Mouse (Mus musculus) liver (tissue): Measurements from ENCODE around the gene Pitpnm3.
"Not testable (repeated sequence)": the region's sequence is repeated elsewhere in the genome, so short reads cannot be mapped to it uniquely, and the experiment has no call there.

Experiments
- DNase-seq: peaks from one replicate; pipeline ENCODE4 v3.0.0-alpha.2; 2020; ENCODE audit warnings: mixed read lengths

Pitpnm3 gene

DNA sequence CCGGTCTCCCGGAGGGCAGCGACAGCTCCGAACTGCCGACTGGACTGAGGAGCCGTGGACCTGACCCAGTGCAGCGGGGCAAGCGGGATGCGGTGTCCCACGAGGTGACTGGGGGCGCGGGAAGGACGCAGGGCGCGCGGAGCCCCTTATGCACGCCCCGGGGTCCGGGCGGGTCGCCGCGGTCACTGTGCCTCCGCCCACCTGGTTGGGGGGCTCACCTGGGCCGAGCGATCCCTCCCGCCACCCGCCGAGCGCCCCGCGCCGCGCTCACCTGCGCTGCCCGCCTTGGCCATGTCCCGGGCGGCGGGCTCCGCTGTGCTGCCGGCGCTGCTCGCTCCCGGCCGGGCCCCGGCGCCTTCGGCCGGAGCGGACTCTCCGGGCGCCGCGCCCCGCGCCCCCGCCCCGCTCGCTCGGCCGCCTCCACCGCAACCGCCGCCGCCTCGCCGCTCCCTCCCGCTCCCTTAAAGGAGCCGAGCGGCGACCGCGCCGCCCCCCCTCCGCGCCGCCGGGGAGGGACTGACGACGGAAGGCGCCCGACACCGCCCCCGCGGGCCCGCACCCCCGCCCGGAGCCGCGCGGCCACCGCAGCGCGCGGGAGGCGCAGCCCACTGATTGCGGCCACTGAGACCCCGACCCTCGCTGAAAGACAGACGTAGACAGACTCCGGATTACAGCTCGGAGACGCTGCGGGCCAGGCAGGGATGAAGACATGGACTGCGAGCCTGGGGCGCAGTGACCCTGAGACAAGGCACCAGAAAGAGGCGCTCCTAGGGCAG, at the start of gene Pitpnm3:
TSS of gene Pitpnm3 (minus strand) at position 396 of the 776 bp plus-strand sequence.
- DNase-seq: no peak

GRCm38 (mm10) chr11:72184252-72184651, 48.7 kb upstream of the Pitpnm3 start:
- DNase-seq: no peak

DNA sequence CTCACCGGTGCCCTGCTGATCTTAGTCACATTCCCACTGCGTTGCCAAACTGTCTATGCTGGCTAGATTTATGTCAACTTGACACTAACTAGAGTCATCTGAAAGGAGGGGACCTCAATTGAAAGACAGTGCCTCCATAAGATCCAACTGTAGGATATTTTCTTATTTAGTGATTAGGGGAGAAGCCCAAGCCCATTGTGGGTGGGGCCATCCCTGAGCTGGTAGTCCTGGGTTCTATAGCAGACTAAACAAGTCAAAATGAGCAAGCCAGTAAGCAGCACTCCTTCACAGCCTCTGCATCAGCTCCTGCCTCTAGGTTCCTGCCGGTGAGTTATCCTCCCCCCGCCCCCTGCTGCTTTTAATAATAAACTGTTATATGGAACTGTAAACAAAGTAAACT, 45.6 kb upstream of the Pitpnm3 start:
- DNase-seq: no peak

DNA sequence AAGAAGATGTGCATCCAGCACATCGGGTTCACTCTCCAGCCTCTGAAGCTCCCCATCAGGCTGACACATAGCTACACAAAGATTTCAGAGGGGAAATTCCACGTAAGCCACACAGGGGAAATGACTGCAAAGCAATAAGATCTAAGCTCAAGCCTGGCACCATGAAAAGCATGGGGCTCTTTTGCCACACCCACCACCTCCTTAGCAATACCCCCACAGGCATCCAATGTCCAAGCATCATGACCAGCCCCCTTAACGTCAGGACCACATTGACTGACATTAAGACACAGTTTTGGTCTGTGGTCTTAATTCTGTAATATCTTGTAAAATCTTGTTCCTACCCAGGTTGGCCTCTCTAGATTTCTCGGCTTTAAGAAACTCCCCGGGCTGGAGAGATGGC, 45.0 kb upstream of the Pitpnm3 start:
- no peak for DNase-seq

- DNase-seq: no peak
Measured at GRCm38 (mm10) chr11:72176553-72176952, 41.0 kb upstream of the Pitpnm3 start.

DNA sequence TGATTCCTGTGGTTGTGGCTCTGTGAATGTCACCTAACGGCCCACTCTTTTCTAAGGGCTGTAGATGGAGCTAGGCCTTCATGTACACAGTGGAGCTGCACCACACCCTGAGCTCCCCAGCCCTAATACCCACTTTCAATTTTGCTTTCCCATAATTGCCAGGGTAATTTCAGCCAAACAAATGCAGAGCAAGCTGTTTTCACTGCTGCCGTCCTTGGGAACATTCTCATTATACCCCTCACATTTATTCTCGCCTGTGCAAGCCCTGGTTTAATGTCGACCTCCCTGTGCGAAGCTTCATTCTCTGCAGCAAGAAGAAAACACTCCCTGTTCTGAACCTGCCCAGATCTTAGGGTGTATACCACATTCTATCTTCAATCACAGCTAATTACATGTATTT, 40.4 kb upstream of the Pitpnm3 start:
- DNase-seq: no peak

DNA sequence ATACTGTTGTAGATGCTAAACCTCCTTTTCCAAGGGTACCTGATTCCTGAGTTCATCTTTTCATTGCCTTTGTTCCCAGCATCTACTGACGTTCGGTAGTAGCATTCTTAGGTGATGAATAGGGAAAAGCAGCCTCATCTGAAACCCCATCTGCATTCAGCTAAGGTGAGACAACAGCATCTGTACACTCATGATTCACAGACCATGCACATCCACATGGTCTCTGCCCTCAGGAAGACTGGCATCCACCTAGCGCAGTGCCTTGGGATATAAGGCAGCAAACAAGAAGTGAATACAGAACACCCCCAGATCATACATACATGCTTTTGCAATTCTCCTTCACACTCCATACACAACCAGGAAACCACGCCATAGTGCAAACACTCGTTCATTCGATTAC, 39.1 kb upstream of the Pitpnm3 start:
- DNase-seq: no peak

DNA sequence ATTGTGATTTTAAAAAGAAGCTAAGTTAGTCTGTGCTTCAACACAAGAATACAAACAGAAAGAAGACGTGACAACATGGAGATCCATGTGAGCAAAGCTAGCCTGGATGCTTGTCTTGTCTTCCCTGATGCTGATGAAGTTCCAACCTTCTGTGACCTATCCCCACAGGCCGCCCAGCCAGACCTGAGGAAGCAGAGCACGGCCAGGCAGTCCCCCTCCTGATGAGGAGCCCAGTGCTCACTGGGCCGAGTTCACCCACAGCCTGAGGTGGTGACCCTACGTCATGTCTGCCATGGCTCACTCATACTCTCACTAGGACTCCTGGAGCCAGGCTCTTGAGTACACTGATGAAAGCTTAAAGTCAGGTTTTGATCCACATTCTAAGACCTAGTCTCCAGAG, 37.9 kb upstream of the Pitpnm3 start:
- DNase-seq: no peak

DNA sequence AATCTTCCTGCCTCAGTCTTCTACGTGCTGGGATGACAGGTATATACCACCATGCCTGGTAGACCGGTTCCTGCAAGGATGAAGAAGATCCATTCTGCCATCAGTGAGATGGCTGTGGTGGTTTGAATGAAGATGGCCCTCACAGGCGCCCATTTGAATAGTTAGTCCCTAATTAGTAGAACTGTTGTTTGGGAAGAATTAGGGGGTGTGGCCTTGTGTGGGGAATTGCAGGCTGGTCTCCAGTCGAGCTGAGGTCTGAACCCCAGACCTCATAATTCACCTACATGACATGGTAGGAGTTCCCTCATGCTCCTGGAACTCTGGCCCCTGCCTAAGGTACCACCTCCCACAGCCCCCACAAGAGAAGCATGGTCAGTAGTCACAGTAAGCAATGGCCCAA, 36.3 kb upstream of the Pitpnm3 start:
- not testable (repeated sequence) for DNase-seq

DNA sequence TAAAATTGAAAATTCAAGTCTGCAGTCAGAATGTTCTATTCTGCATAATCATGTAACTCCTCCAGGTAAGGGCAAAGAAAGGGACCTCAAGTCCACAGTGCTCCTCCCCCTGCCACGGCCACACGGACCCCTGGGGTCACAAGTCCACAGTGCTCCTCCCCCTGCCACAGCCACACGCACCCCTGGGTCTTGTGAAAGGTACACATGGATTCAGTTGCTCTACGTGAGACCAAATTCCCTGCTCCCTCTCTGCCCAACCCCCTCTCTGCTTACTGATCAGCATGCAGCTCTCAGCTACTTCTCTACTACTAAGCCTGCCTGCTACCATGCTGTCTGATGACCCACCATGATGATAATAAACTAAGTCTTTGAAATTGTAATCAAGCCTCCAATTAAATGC, 34.3 kb upstream of the Pitpnm3 start:
- DNase-seq: peak; percentile 36

DNA sequence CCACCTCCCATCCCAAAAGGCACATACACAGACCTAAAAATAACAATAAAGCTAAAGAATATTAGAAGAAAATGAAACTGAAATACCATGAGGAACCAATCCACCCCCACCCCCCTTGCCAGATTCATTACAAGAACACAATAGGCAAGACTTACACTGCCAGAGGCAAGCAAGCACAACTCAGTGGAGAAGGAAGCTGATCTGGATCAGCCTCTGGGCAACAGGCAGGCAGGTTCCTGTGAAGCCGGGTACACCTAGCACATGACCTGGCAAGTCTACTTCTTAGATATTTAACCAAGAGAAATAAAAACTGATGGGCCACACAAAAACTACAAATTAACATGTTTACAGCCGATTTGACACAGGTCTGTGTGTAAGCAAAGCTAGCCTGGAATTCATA, 27.6 kb upstream of the Pitpnm3 start:
- DNase-seq: no peak

- no peak for DNase-seq
Measured at GRCm38 (mm10) chr11:72156624-72157023, 21.0 kb upstream of the Pitpnm3 start.

DNA sequence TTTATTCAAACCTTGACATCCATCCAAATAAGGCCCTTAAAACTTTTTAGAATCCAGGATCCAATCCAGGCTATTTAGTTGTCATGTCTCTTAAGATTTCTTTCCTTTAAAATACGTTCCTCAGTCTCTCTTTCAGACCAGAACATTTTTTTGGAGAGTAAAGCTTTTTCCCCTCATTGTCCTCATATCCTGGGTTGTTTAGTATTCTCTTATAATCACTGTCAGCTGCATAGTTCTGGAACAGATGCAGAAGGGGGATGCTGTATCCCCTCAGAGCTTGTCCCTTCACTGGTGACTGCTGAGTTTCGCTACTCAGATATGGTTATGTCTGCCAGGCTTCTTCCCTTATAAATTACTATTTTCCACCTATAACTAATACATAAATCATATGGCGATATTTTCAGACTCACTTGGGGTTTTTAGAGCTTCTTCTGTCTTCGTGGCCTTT, 20.4 kb upstream of the Pitpnm3 start:
- no peak for DNase-seq

DNA sequence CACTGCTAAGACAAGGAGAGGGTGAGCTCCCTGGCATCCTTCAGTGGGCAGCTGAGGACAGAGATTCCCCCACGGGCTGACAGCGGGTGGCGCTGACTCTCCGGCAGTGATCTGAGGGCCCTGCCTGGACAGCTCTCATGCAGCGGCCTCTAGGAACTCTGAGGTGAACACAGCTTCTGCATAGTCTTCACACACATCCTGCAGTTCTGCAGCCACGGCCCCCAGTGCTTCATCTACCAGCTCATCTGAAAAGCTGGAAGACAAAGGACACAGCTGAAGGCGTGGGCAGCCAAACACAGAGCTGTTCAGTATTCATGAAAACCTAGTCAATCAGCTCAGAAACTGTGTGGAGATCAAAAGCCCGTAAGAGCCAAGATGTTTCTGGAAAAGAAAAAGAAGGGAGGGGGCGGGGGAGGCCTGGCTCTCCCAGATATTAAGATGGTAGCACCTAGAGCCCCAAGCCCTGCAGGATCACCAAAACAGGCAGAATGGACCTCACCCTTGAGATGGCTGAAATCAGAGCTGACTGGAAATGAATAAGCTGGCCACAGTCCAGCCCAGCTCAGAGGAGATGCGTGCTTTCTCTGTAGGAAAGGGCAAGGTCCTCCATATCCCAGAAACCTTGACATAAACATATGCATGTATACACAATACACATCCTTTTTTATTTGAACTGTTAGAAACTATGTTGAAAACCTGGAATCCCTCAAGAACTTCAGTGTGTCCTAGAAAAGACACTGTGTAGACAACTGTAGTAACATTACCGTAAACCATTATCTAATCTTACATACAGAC, 19.8 kb upstream of the Pitpnm3 start:
- DNase-seq: no peak

DNA sequence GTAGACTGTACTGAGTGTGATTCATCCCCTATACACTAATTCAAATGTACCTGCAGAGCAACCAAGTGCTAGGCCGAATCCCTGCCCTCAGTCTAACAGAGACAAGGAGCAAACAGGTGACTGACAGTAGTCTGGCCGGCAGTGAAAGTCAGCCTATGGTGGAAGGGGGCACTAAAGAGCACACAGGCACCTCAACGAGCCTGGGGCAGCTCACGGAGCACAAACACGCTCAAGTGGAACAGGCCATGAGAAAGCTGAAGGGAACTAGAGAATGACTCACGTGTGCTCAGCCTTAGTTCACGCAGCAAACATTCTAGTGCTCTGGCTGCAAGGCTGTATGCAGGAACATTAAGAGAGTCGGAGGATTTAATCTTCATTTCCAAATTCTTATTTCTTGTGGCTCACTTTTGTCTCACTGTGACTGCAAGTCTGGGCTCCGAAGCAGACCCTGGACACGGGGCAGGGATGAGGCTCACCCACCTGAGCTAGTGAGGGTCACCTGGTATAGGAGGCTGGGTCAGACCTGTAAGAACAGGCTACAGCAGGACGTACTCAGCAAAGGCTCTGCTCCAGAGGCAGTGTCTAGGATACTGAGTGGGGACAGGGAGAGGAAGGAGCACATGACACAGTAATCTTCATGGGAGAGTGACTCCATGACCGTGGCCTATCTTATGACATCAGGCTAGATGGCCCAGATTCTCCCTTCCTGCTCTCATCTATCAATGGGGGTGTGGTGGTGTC, 17.7 kb upstream of the Pitpnm3 start:
- DNase-seq: no peak

DNA sequence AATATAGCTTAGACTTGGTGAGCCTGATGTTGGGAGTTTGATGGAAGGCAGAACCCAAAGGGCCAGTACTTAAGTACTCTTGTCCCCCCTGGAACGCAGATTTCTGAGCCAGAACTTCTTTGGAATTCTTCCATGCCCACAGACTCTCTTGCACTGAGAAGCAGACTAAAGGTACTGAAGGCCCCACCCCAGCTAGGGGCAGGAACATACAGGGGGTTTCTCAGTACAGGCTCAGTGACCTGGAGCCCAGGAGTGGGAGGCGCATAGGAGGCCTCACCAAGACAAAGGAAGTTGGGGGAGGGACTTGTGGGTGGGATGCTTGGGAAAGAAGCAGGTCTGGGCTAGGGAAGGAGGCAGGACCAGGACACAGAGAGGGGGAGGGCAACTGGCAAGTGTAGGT, 15.5 kb upstream of the Pitpnm3 start:
- DNase-seq: no peak

- no peak for DNase-seq
Measured at GRCm38 (mm10) chr11:72147910-72148309, 12.3 kb upstream of the Pitpnm3 start.

GRCm38 (mm10) chr11:72145877-72146248, 10.3 kb upstream of the Pitpnm3 start:
- DNase-seq: no peak

- DNase-seq: peak; percentile 45
Measured at GRCm38 (mm10) chr11:72145182-72145876, 9.8 kb upstream of the Pitpnm3 start.

DNA sequence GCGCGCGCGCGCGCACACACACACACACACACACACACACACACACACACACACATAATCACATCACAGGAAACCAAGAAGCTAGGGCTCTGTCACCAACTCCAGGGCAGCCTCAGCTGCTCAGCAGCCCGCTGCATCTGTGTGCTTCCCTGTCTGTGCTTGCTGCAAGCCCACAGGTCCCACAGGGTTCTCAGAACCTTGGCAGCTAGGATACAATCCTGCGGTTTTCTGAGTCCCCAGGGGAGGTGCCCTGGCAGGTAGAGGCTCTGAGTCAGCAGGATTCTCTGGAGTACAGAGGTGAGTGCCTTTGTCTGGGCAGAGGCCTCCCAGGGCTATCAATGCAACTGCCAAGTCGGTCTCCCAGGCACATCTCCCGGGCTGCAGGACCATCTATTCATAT, 7.3 kb upstream of the Pitpnm3 start:
- no peak for DNase-seq

- DNase-seq: peak; percentile 29
Measured at GRCm38 (mm10) chr11:72140198-72140597, 4.6 kb upstream of the Pitpnm3 start.

- no peak for DNase-seq
Measured at GRCm38 (mm10) chr11:72136231-72136982, 829 bp upstream of the Pitpnm3 start.
